In the genomic region with DNA sequence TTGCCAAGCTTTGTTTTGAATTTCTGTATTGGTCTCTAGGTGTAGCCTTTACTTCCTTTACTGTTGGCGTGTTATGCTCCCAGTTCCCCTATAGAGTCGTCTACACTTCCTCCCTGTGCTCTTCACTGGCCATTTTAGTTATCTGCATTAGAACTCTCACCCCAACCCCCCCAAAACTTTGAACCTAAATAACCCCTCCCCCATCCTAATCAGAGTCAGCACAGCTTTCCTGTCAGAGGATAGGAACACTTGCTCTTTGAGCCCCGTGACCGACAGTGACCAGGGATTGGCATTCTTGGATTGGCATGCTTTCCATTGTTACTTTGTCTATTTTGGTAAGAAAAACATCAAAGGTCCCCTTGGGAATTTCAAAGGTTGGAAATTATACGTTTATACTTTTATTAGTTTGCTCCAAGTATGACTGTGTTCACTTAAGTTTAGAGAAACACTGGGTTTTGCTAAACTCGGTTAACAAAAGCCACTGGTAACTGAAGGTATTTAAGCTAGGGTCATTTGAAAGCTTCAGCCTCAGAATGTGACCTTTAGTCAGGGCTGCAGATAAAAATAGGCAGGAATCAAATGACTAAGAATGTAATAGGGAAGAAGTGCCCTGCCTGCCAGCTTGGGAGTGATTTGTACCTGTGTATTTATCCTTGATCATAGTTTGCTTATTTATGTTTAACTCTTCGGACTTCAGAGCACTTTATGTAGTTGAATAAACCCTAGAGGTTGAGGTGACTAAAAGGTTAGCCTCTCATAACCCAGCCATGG, we compare ENCODE assay signal across 8 mouse cellular contexts. TPM values are rescaled to one million over a fixed set of nuclear protein-coding genes. Genes with fewer than 3 reads are reported as not detected.
DNase-seq lines count a peak whose midpoint lies in the region; ATAC-seq lines count a peak whose summit lies in the region.

No protein-coding gene starts in this region.

- no peak for DNase-seq in neural tube, embryonic 10.5 days (ENCODE audit: extremely low spot score, low spot score)
- peak; percentile 56 for DNase-seq in liver
- peak; percentile 64 for DNase-seq in yolk sac, embryonic 10.5 days (ENCODE audit: low spot score)
- DNase-seq in adrenal gland, postnatal 10 days = no peak
- no peak for DNase-seq in urinary bladder, postnatal 14 days (ENCODE audit: low spot score)
- no peak for DNase-seq in frontal cortex, postnatal 36 days (ENCODE audit: low spot score in 2 of 2)

- H3K9me3 ChIP-seq in neural tube, embryonic 12.5 days = no peaks in the 10 kb centered on the region
- no peaks in the 10 kb centered on the region for H3K9me3 ChIP-seq in heart, embryonic 13.5 days

- H3K4me3 ChIP-seq in neural tube, embryonic 12.5 days = no peak overlapping the region
- H3K4me3 ChIP-seq in heart, embryonic 13.5 days = peak overlapping the region; percentile 80

- peaks cover 39% of the 10 kb centered on the region for H3K4me1 ChIP-seq in neural tube, embryonic 12.5 days
- H3K4me1 ChIP-seq in heart, embryonic 13.5 days = peaks cover 74% of the 10 kb centered on the region

- no peak overlapping the region for H3K9ac ChIP-seq in neural tube, embryonic 12.5 days
- H3K9ac ChIP-seq in heart, embryonic 13.5 days = peak overlapping the region; percentile 68

- peak overlapping the region; percentile 95 for H3K4me2 ChIP-seq in neural tube, embryonic 12.5 days (replicated peaks)
- peak overlapping the region; percentile 89 for H3K4me2 ChIP-seq in heart, embryonic 13.5 days

- 77% methylated on average over 7 of the region's 7 CpGs for WGBS in neural tube, embryonic 12.5 days
- 13% methylated on average over 7 of the region's 7 CpGs for WGBS in heart, embryonic 13.5 days

- no peaks in the 10 kb centered on the region for H3K27me3 ChIP-seq in neural tube, embryonic 12.5 days (replicated peaks)
- no peaks in the 10 kb centered on the region for H3K27me3 ChIP-seq in heart, embryonic 13.5 days (replicated peaks)

- ATAC-seq in neural tube, embryonic 12.5 days (ENCODE audit: low FRiP score, low read depth) = no peak
- no peak for ATAC-seq in heart, embryonic 13.5 days (ENCODE audit: extremely low read depth, insufficient number of reproducible peaks, low FRiP score, low TSS enrichment)

- H3K36me3 ChIP-seq in neural tube, embryonic 12.5 days = peaks cover 40% of the 10 kb centered on the region
- H3K36me3 ChIP-seq in heart, embryonic 13.5 days = peaks cover 56% of the 10 kb centered on the region

- H3K27ac ChIP-seq in neural tube, embryonic 12.5 days = no peak overlapping the region
- peak overlapping the region; percentile 97 for H3K27ac ChIP-seq in heart, embryonic 13.5 days (replicated peaks)

RNA-seq across cellular contexts. Expression of a gene that starts 3.5 kb away (rescaled TPM):
- 87.0 and 91.1 TPM in 2 replicates for polyA plus RNA-seq in neural tube, embryonic 12.5 days (2016; fragmentation: Nextera tagmentation; extraction: Ambion mirVana)
- polyA plus RNA-seq in heart, embryonic 13.5 days (2015; fragmentation: Nextera tagmentation; extraction: Ambion mirVana) = 36.0 and 36.2 TPM in 2 replicates
- 100 to 1,000 TPM; 116 to 144 TPM for total RNA-seq in adrenal gland, postnatal 10 days (2021)

RNA-seq across cellular contexts. Expression of a gene that starts 25.6 kb away (rescaled TPM):
- 0.96 and 1.3 TPM in 2 replicates for polyA plus RNA-seq in neural tube, embryonic 12.5 days (2016; fragmentation: Nextera tagmentation; extraction: Ambion mirVana)
- 4.8 and 7.3 TPM in 2 replicates for polyA plus RNA-seq in heart, embryonic 13.5 days (2015; fragmentation: Nextera tagmentation; extraction: Ambion mirVana)
- total RNA-seq in adrenal gland, postnatal 10 days (2021) = 10 to 100 TPM; 13.3 to 13.4 TPM

RNA-seq across cellular contexts. Expression of a gene that starts 37.3 kb away (rescaled TPM):
- 95.0 and 95.8 TPM in 2 replicates for polyA plus RNA-seq in neural tube, embryonic 12.5 days (2016; fragmentation: Nextera tagmentation; extraction: Ambion mirVana)
- 46.5 and 53.1 TPM in 2 replicates for polyA plus RNA-seq in heart, embryonic 13.5 days (2015; fragmentation: Nextera tagmentation; extraction: Ambion mirVana)
- total RNA-seq in adrenal gland, postnatal 10 days (2021) = 10 to 100 TPM; 67.8 to 68.1 TPM

Comparison
In these comparisons a context has a peak if more than half of its experiments do, and no peak if none do; other contexts are left out.
1. DNase-seq: peak in liver (single experiment) and yolk sac, embryonic 10.5 days (single experiment); none in neural tube, embryonic 10.5 days (single experiment), adrenal gland, postnatal 10 days (single experiment), urinary bladder, postnatal 14 days (single experiment) and frontal cortex, postnatal 36 days (0 of 2).